Mouse (Mus musculus) small intestine, adult 10 weeks (tissue): ENCODE data around the gene Rbm31y. TPM values are rescaled to one million over a fixed set of nuclear protein-coding genes. Genes with fewer than 3 reads are reported as not detected.

Experiments used
- polyA plus RNA-seq: library from polyadenylated mRNA; stranded (reverse); fragments of 350-450 nt; fragmentation: Illumina TruSeq; extraction: RNeasy Lipid Tissue Mini Kit (QIAGEN cat#74804); gene quantifications from one replicate; pipeline ENCODE4 v1.2.3, GENCODE M21; 2014; ENCODE audit warnings: low replicate concordance

Rbm31y gene
- not detected for polyA plus RNA-seq

GRCm38 (mm10) chrY:17400461-17400860 lies at the start of gene Rbm31y:
Gene Rbm31y, plus strand, starts transcription at chrY:17400761.

